Comparison of ENCODE assay signal across 9 mouse cellular contexts in genomic region chr17:81189996-81190395, GRCm38 (mm10).
DNase-seq lines count a peak whose midpoint lies in the region; ATAC-seq and TF ChIP-seq lines count a peak whose summit lies in the region.
"Had no signal": no experiment of that assay in that cellular context is flagged by ENCODE, and none has a peak within 500 bp of the region (broad histone marks: within the 10 kb centered on the region; RNA-seq: fewer than 3 reads in every experiment).

No protein-coding gene starts in this region.

- DNase-seq in heart, adult 2 months = peak in 1 of 2 experiments; percentile 53
- DNase-seq in heart, postnatal 25 days (ENCODE audit: low spot score) = no peak
- DNase-seq in brain, embryonic 14.5 days (ENCODE audit: low read depth) = peak; percentile 55
- DNase-seq in forebrain, embryonic 14.5 days (ENCODE audit: low spot score) = peak; percentile 46
- DNase-seq in limb, embryonic 11.5 days (ENCODE audit: low spot score) = peak; percentile 55
- peak; percentile 5 for DNase-seq in yolk sac, embryonic 10.5 days (ENCODE audit: low spot score)

- intact Hi-C loops in heart, adult 2 months (cut with DNase I) = loop anchor here (5.0 kb wide), 2 partner anchors 1667 to 1812 kb away; no protein-coding TSS in a partner anchor
- intact Hi-C loops in heart, postnatal 25 days (cut with DNase I) = loop anchor here (10.0 kb wide), 1 partner anchor 1555 kb away; no protein-coding TSS in a partner anchor

- no peak overlapping the region for H3K4me3 ChIP-seq in heart, adult 2 months
- H3K4me3 ChIP-seq in forebrain, embryonic 14.5 days (ENCODE audit: low read depth, low read length) = no peak overlapping the region
- H3K4me3 ChIP-seq in intestine, postnatal 0 days (ENCODE audit: low read depth, low read length) = no peak overlapping the region
- no peak overlapping the region for H3K4me3 ChIP-seq in limb, embryonic 11.5 days (ENCODE audit: low read depth, low read length)
- H3K4me3 ChIP-seq in midbrain, embryonic 16.5 days (ENCODE audit: low read depth, low read length) = no peak overlapping the region

- no peaks in the 10 kb centered on the region for H3K4me1 ChIP-seq in heart, adult 2 months (ENCODE audit: control insufficient read depth, insufficient read depth, low read length)
- H3K4me1 ChIP-seq in forebrain, embryonic 14.5 days (ENCODE audit: control insufficient read depth, insufficient read depth, low read length) = no peaks in the 10 kb centered on the region
- H3K4me1 ChIP-seq in intestine, postnatal 0 days (replicated peaks; ENCODE audit: control insufficient read depth, insufficient read depth, low read length) = no peaks in the 10 kb centered on the region
- H3K4me1 ChIP-seq in limb, embryonic 11.5 days (ENCODE audit: control insufficient read depth, insufficient read depth, low read length) = no peaks in the 10 kb centered on the region
- H3K4me1 ChIP-seq in midbrain, embryonic 16.5 days (ENCODE audit: control insufficient read depth, insufficient read depth, low read length) = peaks cover 3% of the 10 kb centered on the region; the same call in 1 of the 2 replicates

- TF ChIP-seq CTCF in heart, adult 2 months (IDR thresholded peaks at IDR 0.05) = peak; percentile 69
- TF ChIP-seq CTCF in brain, embryonic 14.5 days (IDR thresholded peaks at IDR 0.05; ENCODE audit: borderline replicate concordance, extremely low read depth, insufficient read depth, insufficient read length) = peak; percentile 86
- peak; percentile 78 for TF ChIP-seq CTCF in intestine, postnatal 0 days (IDR thresholded peaks at IDR 0.05; ENCODE audit: low read depth)

- H3K4me2 ChIP-seq in forebrain, embryonic 14.5 days (ENCODE audit: low read length) = no peak overlapping the region
- no peak overlapping the region for H3K4me2 ChIP-seq in intestine, postnatal 0 days (replicated peaks; ENCODE audit: low read depth)
- no peak overlapping the region for H3K4me2 ChIP-seq in limb, embryonic 11.5 days (ENCODE audit: low read depth, severe bottlenecking)
- H3K4me2 ChIP-seq in midbrain, embryonic 16.5 days (ENCODE audit: low read length) = no peak overlapping the region

- 50% methylated on average over 4 of the region's 4 CpGs for WGBS in heart, adult 2 months
- WGBS in forebrain, embryonic 14.5 days = 55% methylated on average over 4 of the region's 4 CpGs
- WGBS in intestine, postnatal 0 days = 44% methylated on average over 4 of the region's 4 CpGs
- 40% methylated on average over 4 of the region's 4 CpGs for WGBS in limb, embryonic 11.5 days
- 54% methylated on average over 4 of the region's 4 CpGs for WGBS in midbrain, embryonic 16.5 days

- no peaks in the 10 kb centered on the region for H3K36me3 ChIP-seq in heart, adult 2 months (ENCODE audit: control insufficient read depth, insufficient read depth, low read length)
- no peaks in the 10 kb centered on the region for H3K36me3 ChIP-seq in forebrain, embryonic 14.5 days (ENCODE audit: control insufficient read depth, insufficient read depth, low read length)
- no peaks in the 10 kb centered on the region for H3K36me3 ChIP-seq in intestine, postnatal 0 days (ENCODE audit: control insufficient read depth, insufficient read depth)
- H3K36me3 ChIP-seq in limb, embryonic 11.5 days (ENCODE audit: control insufficient read depth, insufficient read depth, low read length) = no peaks in the 10 kb centered on the region
- H3K36me3 ChIP-seq in midbrain, embryonic 16.5 days (ENCODE audit: control insufficient read depth, insufficient read depth, low read length) = no peaks in the 10 kb centered on the region
- H3K36me3 ChIP-seq: G1E had no signal

- peak; percentile 64 for ATAC-seq in forebrain, embryonic 14.5 days
- ATAC-seq in intestine, postnatal 0 days = no peak
- 0 out of 2 replicates have a peak, but pooled peaks have one; percentile 34 for ATAC-seq in limb, embryonic 11.5 days (ENCODE audit: insufficient number of reproducible peaks, low FRiP score, low TSS enrichment, low read depth)
- 0 out of 2 replicates have a peak, but pooled peaks have one; percentile 54 for ATAC-seq in midbrain, embryonic 16.5 days

- no peak for TF ChIP-seq POLR2A in heart, adult 2 months (IDR thresholded peaks at IDR 0.05; ENCODE audit: insufficient read depth, low read depth, low read length)
- no peak for TF ChIP-seq POLR2A in brain, embryonic 14.5 days (IDR thresholded peaks at IDR 0.05; ENCODE audit: borderline replicate concordance, extremely low read depth, insufficient read depth, insufficient read length, poor library complexity, severe bottlenecking)

- H3K27ac ChIP-seq in heart, adult 2 months = no peak overlapping the region
- no peak overlapping the region for H3K27ac ChIP-seq in forebrain, embryonic 14.5 days (ENCODE audit: low read depth, low read length)
- H3K27ac ChIP-seq in intestine, postnatal 0 days (ENCODE audit: low read depth, low read length) = no peak overlapping the region
- H3K27ac ChIP-seq in limb, embryonic 11.5 days (replicated peaks; ENCODE audit: low read depth, low read length) = no peak overlapping the region
- H3K27ac ChIP-seq in midbrain, embryonic 16.5 days (ENCODE audit: low read length) = no peak overlapping the region

- no peaks in the 10 kb centered on the region for H3K9me3 ChIP-seq in forebrain, embryonic 14.5 days (replicated peaks; ENCODE audit: control insufficient read depth, low read length)
- no peaks in the 10 kb centered on the region for H3K9me3 ChIP-seq in intestine, postnatal 0 days (ENCODE audit: control insufficient read depth)
- no peaks in the 10 kb centered on the region for H3K9me3 ChIP-seq in limb, embryonic 11.5 days (ENCODE audit: control insufficient read depth, low read length)
- H3K9me3 ChIP-seq in midbrain, embryonic 16.5 days (replicated peaks; ENCODE audit: control insufficient read depth, low read length, poor library complexity, severe bottlenecking) = no peaks in the 10 kb centered on the region

- no peaks in the 10 kb centered on the region for H3K79me2 ChIP-seq in heart, adult 2 months (replicated peaks; ENCODE audit: control insufficient read depth, insufficient read depth, low read length)

- no peak for TF ChIP-seq EP300 in heart, adult 2 months (IDR thresholded peaks at IDR 0.05; ENCODE audit: insufficient read depth, low read depth, low read length)

- no peaks in the 10 kb centered on the region for H3K27me3 ChIP-seq in heart, adult 2 months (ENCODE audit: control insufficient read depth, insufficient read depth, low read length)
- H3K27me3 ChIP-seq in forebrain, embryonic 14.5 days (replicated peaks; ENCODE audit: control insufficient read depth, insufficient read depth, low read length) = no peaks in the 10 kb centered on the region
- no peaks in the 10 kb centered on the region for H3K27me3 ChIP-seq in intestine, postnatal 0 days (replicated peaks; ENCODE audit: control insufficient read depth, insufficient read depth, low read length)
- H3K27me3 ChIP-seq in limb, embryonic 11.5 days (ENCODE audit: control insufficient read depth, insufficient read depth, low read length) = no peaks in the 10 kb centered on the region
- no peaks in the 10 kb centered on the region for H3K27me3 ChIP-seq in midbrain, embryonic 16.5 days (ENCODE audit: control insufficient read depth, insufficient read depth, low read depth, low read length)

- H3K9ac ChIP-seq in heart, adult 2 months (ENCODE audit: low read depth, low read length) = no peak overlapping the region
- no peak overlapping the region for H3K9ac ChIP-seq in forebrain, embryonic 14.5 days (ENCODE audit: low read length)
- no peak overlapping the region for H3K9ac ChIP-seq in intestine, postnatal 0 days (ENCODE audit: low read depth, low read length)
- no peak overlapping the region for H3K9ac ChIP-seq in limb, embryonic 11.5 days (ENCODE audit: low read length)
- H3K9ac ChIP-seq in midbrain, embryonic 16.5 days (ENCODE audit: low read depth, low read length) = no peak overlapping the region
